Mouse (Mus musculus): Measurements from ENCODE around the gene Hdac1. TPM values are rescaled to one million over a fixed set of nuclear protein-coding genes. Genes with fewer than 3 reads are reported as not detected.

The Hdac1 gene
- polyA plus RNA-seq, 1 experiment from 2014 or later = 234 TPM

DNA sequence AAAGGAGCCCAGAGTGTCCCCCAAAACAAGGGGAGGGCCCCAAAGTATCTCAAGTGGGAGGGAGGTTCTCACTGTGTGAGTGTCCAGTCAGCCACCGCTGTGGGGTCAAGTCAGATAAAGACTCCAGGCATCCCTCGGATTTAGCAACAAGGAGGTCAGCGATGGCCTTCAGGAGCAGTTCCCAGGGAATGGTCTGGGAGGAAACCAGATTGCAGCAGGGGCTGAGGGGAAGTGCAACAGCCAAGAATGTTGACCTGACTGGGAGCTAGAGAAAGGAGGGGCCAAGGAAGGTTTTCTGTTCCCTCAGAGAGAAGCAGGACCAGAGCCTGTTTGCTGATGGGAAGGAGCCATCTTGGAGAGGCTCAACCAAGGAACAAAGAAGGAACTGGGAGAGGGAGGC lies 43.6 kb downstream of the Hdac1 start:
- peaks cover 13% of the 10 kb centered on the region for H3K4me1 ChIP-seq (ENCODE audit: control insufficient read depth, insufficient read depth, low read length)
- no peak overlapping the region for H3K9ac ChIP-seq (ENCODE audit: low read length)
- no peak overlapping the region for H3K27ac ChIP-seq (ENCODE audit: low read depth, low read length)
- no peaks in the 10 kb centered on the region for H3K27me3 ChIP-seq (ENCODE audit: control insufficient read depth, insufficient read depth, low read length)
- ATAC-seq (ENCODE audit: low FRiP score) = no peak
- no peaks in the 10 kb centered on the region for H3K36me3 ChIP-seq (ENCODE audit: control insufficient read depth, insufficient read depth, low read length)
- peak; percentile 62 for DNase-seq (ENCODE audit: low spot score, missing footprints)
- H3K4me2 ChIP-seq = no peak overlapping the region
- H3K9me3 ChIP-seq (ENCODE audit: control insufficient read depth, low read length) = no peaks in the 10 kb centered on the region
- WGBS = 71% methylated on average over 3 of the region's 3 CpGs
- H3K4me3 ChIP-seq (ENCODE audit: low read depth, low read length) = no peak overlapping the region

DNA sequence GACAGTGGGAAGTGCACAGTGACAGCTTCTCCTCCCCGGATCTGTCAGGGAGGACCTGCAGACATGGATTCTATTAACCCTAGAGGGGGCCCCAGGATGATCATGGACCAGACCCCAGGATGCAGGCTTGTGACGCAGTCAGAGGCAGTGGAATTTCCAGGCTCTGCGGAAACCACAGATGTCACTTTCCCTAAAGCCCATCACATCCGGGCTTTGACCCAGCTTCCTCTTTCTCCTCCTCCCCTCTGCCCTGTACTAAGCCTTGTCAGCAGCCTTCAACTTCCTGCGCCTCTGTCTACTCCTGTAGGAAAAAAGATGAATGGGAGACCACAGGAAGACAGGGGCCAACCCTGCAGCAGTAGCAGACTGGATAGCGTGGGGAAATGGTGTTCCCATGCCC lies 45.9 kb downstream of the Hdac1 start:
- DNase-seq (ENCODE audit: low spot score, missing footprints) = no peak
- H3K4me3 ChIP-seq (ENCODE audit: low read depth, low read length) = no peak overlapping the region
- H3K27ac ChIP-seq (ENCODE audit: low read depth, low read length) = no peak overlapping the region
- no peak overlapping the region; the same call in 1 of the 2 replicates for H3K9ac ChIP-seq (ENCODE audit: low read length)
- peaks cover 5% of the 10 kb centered on the region for H3K27me3 ChIP-seq (ENCODE audit: control insufficient read depth, insufficient read depth, low read length)
- no peak for ATAC-seq (ENCODE audit: low FRiP score)
- peaks cover 17% of the 10 kb centered on the region for H3K4me1 ChIP-seq (ENCODE audit: control insufficient read depth, insufficient read depth, low read length)
- WGBS = 46% methylated on average over 6 of the region's 6 CpGs
- no peaks in the 10 kb centered on the region for H3K36me3 ChIP-seq (ENCODE audit: control insufficient read depth, insufficient read depth, low read length)
- H3K9me3 ChIP-seq (ENCODE audit: control insufficient read depth, low read length) = no peaks in the 10 kb centered on the region
- H3K4me2 ChIP-seq = 0 out of 2 replicates have a peak overlapping the region, but pooled peaks have one; percentile 6

DNA sequence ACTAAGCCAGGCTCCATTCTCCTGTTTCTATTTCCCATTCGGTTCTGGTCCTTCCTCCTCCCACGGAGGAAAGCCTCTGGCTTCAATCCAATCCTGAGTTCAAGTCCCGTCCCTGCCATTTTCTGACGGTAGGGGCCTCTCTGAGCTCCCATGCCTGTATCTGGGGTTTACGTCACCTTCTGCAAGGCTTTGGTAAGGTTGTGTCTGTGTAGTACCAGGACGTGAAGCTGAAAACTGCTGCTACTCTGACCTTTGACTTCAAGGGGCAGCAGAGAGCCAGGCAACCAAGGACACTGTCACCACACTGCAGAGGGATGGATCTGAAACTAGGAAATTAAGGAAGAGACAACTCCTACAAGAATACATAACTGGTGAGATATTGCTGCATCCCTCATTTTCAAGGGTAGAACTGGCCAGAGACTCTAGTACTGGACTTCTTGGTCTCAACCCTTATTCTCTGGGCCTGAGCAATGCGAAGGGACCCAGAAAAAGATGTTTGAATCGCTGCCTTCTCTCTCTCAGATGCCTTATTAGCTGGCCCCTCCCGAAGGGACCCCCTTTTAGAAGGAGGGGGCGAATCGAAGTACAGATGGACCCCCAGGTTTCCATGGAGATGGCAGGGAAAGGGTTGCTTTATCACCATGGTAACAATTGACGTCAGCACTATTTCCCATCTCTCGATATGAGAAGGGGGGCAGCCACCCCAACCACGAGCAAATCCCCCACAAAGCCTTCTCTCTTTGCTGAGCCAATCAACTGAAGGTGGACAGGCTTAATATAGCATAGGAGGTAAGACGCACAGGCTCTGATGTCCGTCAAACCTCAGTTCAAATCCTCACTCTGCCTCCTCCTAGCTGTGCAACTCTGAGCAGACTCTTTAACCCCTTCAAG lies 46.6 kb downstream of the Hdac1 start:
- WGBS = 27% methylated on average over 16 of the region's 16 CpGs
- Histone ChIP-seq H3K27me3 (ENCODE audit: control insufficient read depth, insufficient read depth, low read length) (peaks cover 12% of the 10 kb centered on the region), H3K9me3 (ENCODE audit: control insufficient read depth, low read length) (no peaks in the 10 kb centered on the region), H3K9ac (ENCODE audit: low read length) (no peak overlapping the region; the same call in 1 of the 2 replicates), H3K4me3 (ENCODE audit: low read depth, low read length) (no peak overlapping the region), H3K36me3 (ENCODE audit: control insufficient read depth, insufficient read depth, low read length) (no peaks in the 10 kb centered on the region), H3K4me1 (ENCODE audit: control insufficient read depth, insufficient read depth, low read length) (peaks cover 24% of the 10 kb centered on the region), H3K4me2 (0 out of 2 replicates have a peak overlapping the region, but pooled peaks have one; percentile 6), H3K27ac (ENCODE audit: low read depth, low read length) (peak overlapping the region; percentile 9; the same call in 1 of the 2 replicates)
- DNase-seq (ENCODE audit: low spot score, missing footprints) = peak; percentile 90
- no peak for ATAC-seq (ENCODE audit: low FRiP score)

DNA sequence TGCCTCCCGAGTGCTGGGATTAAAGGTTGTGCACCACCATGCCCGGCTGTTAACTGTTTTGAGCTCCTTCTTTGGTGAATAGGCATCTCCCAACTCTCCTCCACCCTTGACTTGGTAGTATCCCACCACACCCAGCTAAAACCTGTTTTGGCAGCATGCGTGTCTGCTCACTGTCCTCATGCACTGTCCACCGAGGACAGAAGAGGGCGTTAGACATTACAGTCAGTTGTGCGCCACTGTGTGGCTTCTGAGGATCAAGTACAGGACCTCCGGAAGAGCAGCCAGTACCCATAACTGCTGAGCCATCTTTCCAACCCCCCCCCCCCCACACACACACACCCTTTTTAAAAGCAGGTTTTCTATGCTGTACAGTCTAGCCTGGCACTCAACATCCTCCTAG lies 47.8 kb downstream of the Hdac1 start:
- 75% methylated on average over 6 of the region's 7 CpGs for WGBS
- no peak overlapping the region for H3K27ac ChIP-seq (ENCODE audit: low read depth, low read length)
- H3K4me1 ChIP-seq (ENCODE audit: control insufficient read depth, insufficient read depth, low read length) = peaks cover 24% of the 10 kb centered on the region
- DNase-seq (ENCODE audit: low spot score, missing footprints) (peak; percentile 73), ATAC-seq (ENCODE audit: low FRiP score) (no peak)
- no peaks in the 10 kb centered on the region for H3K9me3 ChIP-seq (ENCODE audit: control insufficient read depth, low read length)
- H3K36me3 ChIP-seq (ENCODE audit: control insufficient read depth, insufficient read depth, low read length) = no peaks in the 10 kb centered on the region
- peaks cover 15% of the 10 kb centered on the region for H3K27me3 ChIP-seq (ENCODE audit: control insufficient read depth, insufficient read depth, low read length)
- H3K4me2 ChIP-seq = no peak overlapping the region
- H3K4me3 ChIP-seq (ENCODE audit: low read depth, low read length) = no peak overlapping the region
- no peak overlapping the region for H3K9ac ChIP-seq (ENCODE audit: low read length)

DNA sequence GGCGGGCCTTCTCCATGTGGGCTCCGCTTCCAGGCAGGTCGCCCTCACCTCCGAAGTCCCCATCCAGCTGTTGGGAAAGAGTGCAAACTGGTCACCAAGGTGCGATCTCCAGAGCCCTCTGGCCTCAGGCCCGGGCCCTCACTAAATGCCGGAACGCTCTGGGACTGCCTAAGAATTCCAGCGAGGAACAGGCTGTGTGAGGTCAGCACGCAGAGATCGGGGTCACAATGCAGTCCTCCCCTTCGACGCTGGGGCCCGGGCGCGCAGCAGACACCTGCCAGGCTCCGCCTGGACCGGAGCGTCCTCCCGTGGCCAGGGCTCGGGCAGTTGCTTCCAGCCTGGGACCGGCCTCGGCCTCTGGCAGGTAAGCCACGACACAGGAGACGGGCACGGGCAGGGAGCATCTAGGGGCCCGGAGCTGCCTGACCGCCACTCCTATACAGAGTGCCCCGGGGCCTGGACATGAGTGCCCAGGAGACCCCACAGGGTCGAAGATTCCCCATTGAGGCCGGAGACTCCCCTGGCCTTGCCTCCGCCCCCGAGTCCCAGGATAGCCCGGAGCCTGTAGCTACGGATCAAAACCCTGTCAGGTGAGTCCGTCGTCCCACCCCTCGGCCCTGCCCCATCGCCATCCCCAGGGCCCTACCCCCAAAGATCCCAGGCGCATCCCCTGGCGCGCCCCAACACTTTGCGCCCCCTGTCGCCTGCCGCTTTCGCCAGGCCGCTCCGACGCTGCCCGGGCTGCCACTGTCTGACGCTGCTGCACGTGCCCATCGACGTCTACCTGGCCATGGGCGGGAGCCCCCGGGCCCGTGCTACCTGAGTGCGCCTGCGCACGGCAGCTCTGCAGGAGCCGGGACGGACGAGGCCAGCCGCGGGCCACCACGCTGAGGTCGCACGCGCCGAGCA lies 51.3 kb downstream of the Hdac1 start, which contains the start of the genes Tssk3 and Fam229a:
Tssk3 (minus strand) TSS at position 51 of the 909 bp plus-strand sequence.
Fam229a (plus strand) TSS at position 219 of the 909 bp plus-strand sequence.
- Histone ChIP-seq H3K27ac (ENCODE audit: low read depth, low read length) (no peak within 1 kb of the TSS; the same call in 1 of the 2 replicates), H3K9me3 (ENCODE audit: control insufficient read depth, low read length) (no peaks in the 10 kb centered on the region), H3K4me3 (ENCODE audit: low read depth, low read length) (peak within 1 kb of the TSS; percentile 25), H3K4me2 (peak within 1 kb of the TSS; percentile 48), H3K4me1 (ENCODE audit: control insufficient read depth, insufficient read depth, low read length) (peaks cover 17% of the 10 kb centered on the region), H3K9ac (ENCODE audit: low read length) (peak within 1 kb of the TSS; percentile 33), H3K36me3 (ENCODE audit: control insufficient read depth, insufficient read depth, low read length) (peaks cover 6% of the 10 kb centered on the region; the same call in 1 of the 2 replicates), H3K27me3 (ENCODE audit: control insufficient read depth, insufficient read depth, low read length) (peaks cover 15% of the 10 kb centered on the region)
- 0 out of 2 replicates have a peak, but pooled peaks have one; percentile 22 for ATAC-seq (ENCODE audit: low FRiP score)
- WGBS = 3% methylated on average over 70 of the region's 70 CpGs
- DNase-seq (ENCODE audit: low spot score, missing footprints) = peak; percentile 90

DNA sequence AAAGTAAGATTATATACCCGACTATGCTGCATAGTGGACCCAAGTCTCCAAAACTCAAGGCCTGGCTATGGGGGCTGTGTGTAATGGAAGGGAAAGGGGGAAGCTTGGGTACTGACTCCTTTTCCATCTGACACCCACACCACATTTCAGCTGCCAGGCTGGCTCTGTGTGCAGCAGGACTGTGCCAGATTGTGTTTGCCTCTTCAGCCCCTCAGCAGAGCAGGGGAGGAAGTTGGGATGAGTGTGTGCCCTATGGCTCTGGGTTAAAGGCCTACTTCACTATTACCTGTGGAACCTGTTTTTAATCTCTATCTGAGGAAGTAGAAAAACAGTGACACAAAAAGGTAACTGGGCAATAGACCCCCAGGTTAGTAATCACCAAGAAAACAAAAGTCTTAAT lies 61.4 kb downstream of the Hdac1 start:
- no peaks in the 10 kb centered on the region for H3K27me3 ChIP-seq (ENCODE audit: control insufficient read depth, insufficient read depth, low read length)
- H3K4me3 ChIP-seq (ENCODE audit: low read depth, low read length) = no peak overlapping the region
- H3K9ac ChIP-seq (ENCODE audit: low read length) = no peak overlapping the region
- no peaks in the 10 kb centered on the region for H3K9me3 ChIP-seq (ENCODE audit: control insufficient read depth, low read length)
- ATAC-seq (ENCODE audit: low FRiP score) (no peak), DNase-seq (ENCODE audit: low spot score, missing footprints) (peak; percentile 47)
- H3K36me3 ChIP-seq (ENCODE audit: control insufficient read depth, insufficient read depth, low read length) = peaks cover 2% of the 10 kb centered on the region
- no peak overlapping the region for H3K27ac ChIP-seq (ENCODE audit: low read depth, low read length)
- H3K4me2 ChIP-seq = no peak overlapping the region
- H3K4me1 ChIP-seq (ENCODE audit: control insufficient read depth, insufficient read depth, low read length) = no peaks in the 10 kb centered on the region
- WGBS = 90% methylated on average over 1 of the region's 1 CpGs

DNA sequence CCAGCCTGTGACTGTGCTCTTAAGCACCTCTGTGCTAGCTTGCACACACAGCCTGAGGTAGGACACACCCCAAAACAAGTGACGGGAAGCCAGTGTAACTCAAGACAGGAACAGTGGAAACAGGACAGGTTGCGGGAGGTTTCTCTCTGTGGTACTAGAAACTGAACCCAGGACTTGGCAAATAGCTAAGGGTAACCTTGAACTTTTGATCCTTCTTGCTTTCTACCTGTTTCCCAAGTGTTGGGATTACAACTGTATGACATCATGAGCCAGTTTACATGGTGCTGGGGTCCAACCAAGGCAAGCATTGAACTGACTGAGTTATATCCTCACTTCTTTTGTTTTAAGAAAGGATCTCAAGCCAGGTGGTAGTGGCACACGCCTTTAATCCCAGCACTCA lies 62.6 kb downstream of the Hdac1 start:
- no peaks in the 10 kb centered on the region for H3K4me1 ChIP-seq (ENCODE audit: control insufficient read depth, insufficient read depth, low read length)
- DNase-seq (ENCODE audit: low spot score, missing footprints) = peak; percentile 28
- no peak overlapping the region for H3K4me3 ChIP-seq (ENCODE audit: low read depth, low read length)
- no peak overlapping the region for H3K4me2 ChIP-seq
- no peaks in the 10 kb centered on the region for H3K9me3 ChIP-seq (ENCODE audit: control insufficient read depth, low read length)
- no peak for ATAC-seq (ENCODE audit: low FRiP score)
- no peak overlapping the region for H3K9ac ChIP-seq (ENCODE audit: low read length)
- H3K27me3 ChIP-seq (ENCODE audit: control insufficient read depth, insufficient read depth, low read length) = no peaks in the 10 kb centered on the region
- peaks cover 5% of the 10 kb centered on the region; the same call in 1 of the 2 replicates for H3K36me3 ChIP-seq (ENCODE audit: control insufficient read depth, insufficient read depth, low read length)
- H3K27ac ChIP-seq (ENCODE audit: low read depth, low read length) = no peak overlapping the region
- 95% methylated on average over 3 of the region's 3 CpGs for WGBS

DNA sequence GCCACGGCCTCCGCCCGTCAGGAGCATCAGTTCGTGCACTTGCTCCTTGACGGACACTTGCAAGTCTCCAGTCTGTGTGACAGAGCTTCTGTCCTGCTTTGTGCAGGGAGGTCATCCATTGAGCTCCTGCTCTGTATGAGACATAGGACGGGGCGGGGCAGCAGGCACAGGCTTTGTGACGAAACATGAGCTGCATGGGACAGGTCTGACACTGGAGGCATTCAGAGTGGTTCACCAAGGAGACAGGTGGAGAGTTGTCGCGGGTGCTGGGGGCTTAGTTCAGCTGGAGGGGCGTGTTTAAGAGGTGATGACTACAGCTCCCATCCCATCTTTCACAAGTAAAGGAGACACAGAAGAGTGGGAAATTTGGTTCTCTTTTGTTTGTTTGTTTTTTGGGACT lies 66.5 kb downstream of the Hdac1 start:
- H3K4me3 ChIP-seq (ENCODE audit: low read depth, low read length) = no peak overlapping the region
- peaks cover 24% of the 10 kb centered on the region for H3K36me3 ChIP-seq (ENCODE audit: control insufficient read depth, insufficient read depth, low read length)
- 94% methylated on average over 11 of the region's 11 CpGs for WGBS
- no peaks in the 10 kb centered on the region for H3K9me3 ChIP-seq (ENCODE audit: control insufficient read depth, low read length)
- H3K27ac ChIP-seq (ENCODE audit: low read depth, low read length) = no peak overlapping the region
- H3K4me2 ChIP-seq = no peak overlapping the region
- no peak for ATAC-seq (ENCODE audit: low FRiP score)
- H3K27me3 ChIP-seq (ENCODE audit: control insufficient read depth, insufficient read depth, low read length) = no peaks in the 10 kb centered on the region
- H3K4me1 ChIP-seq (ENCODE audit: control insufficient read depth, insufficient read depth, low read length) = no peaks in the 10 kb centered on the region
- no peak overlapping the region for H3K9ac ChIP-seq (ENCODE audit: low read length)
- DNase-seq (ENCODE audit: low spot score, missing footprints) = peak; percentile 10

Measured in midbrain, embryonic 11.5 days (tissue).